Mouse (Mus musculus) olfactory bulb, adult 2 months (tissue): ENCODE measurements around the gene Garnl3. TPM values are rescaled to one million over a fixed set of nuclear protein-coding genes. Genes with fewer than 3 reads are reported as not detected.

ENCODE experiments used
- H3K27ac ChIP-seq: fragments of 200-500 bp; 2 replicates; pipeline ENCODE4 v1.5.1; 2012; ENCODE audit warnings: low read depth, low read length; ENCODE audit not compliant: insufficient read depth
- H3K4me1 ChIP-seq: fragments of 200-500 bp; 2 replicates; pipeline ENCODE4 v1.6.1; 2012; ENCODE audit warnings: low read length; ENCODE audit not compliant: control insufficient read depth, insufficient read depth
- H3K4me3 ChIP-seq: fragments of 200-500 bp; 2 replicates; pipeline ENCODE4 v1.5.1; 2012; ENCODE audit warnings: mild to moderate bottlenecking, low read depth, low read length, moderate library complexity; ENCODE audit not compliant: insufficient read depth
- CTCF ChIP-seq: fragments of 200-500 bp; IDR thresholded peaks from 2 replicates; pipeline ENCODE4 v1.5.1; 2012; ENCODE audit warnings: low read depth, mild to moderate bottlenecking, low read length, moderate library complexity; ENCODE audit not compliant: insufficient read depth
- POLR2A ChIP-seq: fragments of 200-500 bp; IDR thresholded peaks from 2 replicates; pipeline ENCODE4 v1.6.1; 2012; ENCODE audit warnings: mild to moderate bottlenecking, low read depth, low read length, moderate library complexity; ENCODE audit not compliant: insufficient read depth
- WGBS: fragments of 180-500 bp; shearing (Covaris S2); methylation state at CpG from one replicate; pipeline ENCODE4 v1.1.7; 2018; 5-methylcytosine and 5-hydroxymethylcytosine counted together
- polyA plus RNA-seq: library from polyadenylated mRNA; stranded (reverse); fragments of >200 nt; gene quantifications from 2 replicates; pipeline ENCODE4 v1.2.4, GENCODE M21; 2012; ENCODE audit warnings: low replicate concordance; ENCODE audit not compliant: missing spikeins, insufficient read depth, insufficient read length

Gene Garnl3
- polyA plus RNA-seq, 1 experiment: not detected

GRCm38 (mm10) chr2:32999752-33000151, 131.7 kb downstream of the Garnl3 start:
- whole genome bisulfite sequencing: 94% methylated on average over 2 of the region's 2 CpGs
- TF ChIP-seq CTCF (no peak), POLR2A (no peak)
- Histone ChIP-seq H3K4me3 (no peak overlapping the region), H3K4me1 (peaks cover 4% of the 10 kb centered on the region; the same call in 1 of the 2 replicates), H3K27ac (no peak overlapping the region)

DNA sequence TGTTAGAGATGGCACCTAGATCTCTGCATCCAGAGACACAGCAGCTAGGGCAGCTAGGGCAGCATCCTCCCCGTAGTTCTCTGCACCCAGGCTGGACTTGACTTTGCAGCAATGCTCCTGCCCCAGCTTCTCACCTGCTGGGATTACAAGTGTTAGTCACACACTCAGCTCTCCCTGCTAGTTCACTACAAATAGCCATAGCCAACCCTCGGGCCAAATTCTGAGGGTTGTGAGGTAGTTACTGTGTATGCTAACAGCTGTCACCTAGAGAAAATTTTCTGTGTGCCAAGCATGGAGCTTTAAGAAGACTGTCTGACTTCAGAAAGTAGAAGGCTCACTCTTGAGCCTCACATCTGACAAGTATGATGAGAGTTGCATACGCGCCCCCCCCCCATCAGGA, 133.7 kb downstream of the Garnl3 start:
- H3K4me1 ChIP-seq: peaks cover 4% of the 10 kb centered on the region; the same call in 1 of the 2 replicates
- WGBS: 87% methylated on average over 4 of the region's 4 CpGs
- no peak overlapping the region for H3K4me3 ChIP-seq
- no peak for TF ChIP-seq CTCF
- no peak for TF ChIP-seq POLR2A
- H3K27ac ChIP-seq: no peak overlapping the region

- Histone ChIP-seq H3K4me3 (no peak overlapping the region), H3K27ac (no peak overlapping the region), H3K4me1 (no peaks in the 10 kb centered on the region)
- TF ChIP-seq POLR2A (no peak), CTCF (no peak)
- 42% methylated on average over 6 of the region's 6 CpGs for WGBS
Observed at GRCm38 (mm10) chr2:32997081-32997480, 134.4 kb downstream of the Garnl3 start.

DNA sequence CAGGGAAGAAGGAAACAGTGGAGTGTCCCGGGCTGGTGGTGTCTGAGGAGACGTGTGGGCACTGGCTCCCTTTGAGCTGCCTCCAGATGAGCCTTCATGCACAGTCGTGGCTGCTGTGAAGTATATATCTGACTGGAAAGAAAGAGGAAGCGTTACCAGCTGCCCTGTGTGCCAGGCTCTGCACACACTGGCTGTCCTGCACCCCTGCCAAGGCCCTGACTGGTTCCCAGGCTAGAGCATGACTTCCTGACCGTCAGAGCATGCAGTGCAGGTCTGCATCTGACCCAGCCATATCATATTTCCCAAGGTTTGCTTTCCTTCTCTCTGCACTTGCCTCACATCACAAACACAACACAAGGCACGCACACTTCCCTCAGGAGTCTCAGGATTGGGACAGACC, 139.3 kb downstream of the Garnl3 start:
- no peaks in the 10 kb centered on the region for H3K4me1 ChIP-seq
- WGBS: 81% methylated on average over 6 of the region's 6 CpGs
- H3K4me3 ChIP-seq: no peak overlapping the region
- TF ChIP-seq CTCF: no peak
- TF ChIP-seq POLR2A: no peak
- no peak overlapping the region for H3K27ac ChIP-seq

GRCm38 (mm10) chr2:32990167-32990832, 141.2 kb downstream of the Garnl3 start:
- Histone ChIP-seq H3K4me1 (no peaks in the 10 kb centered on the region), H3K4me3 (no peak overlapping the region), H3K27ac (no peak overlapping the region)
- no peak for TF ChIP-seq CTCF
- TF ChIP-seq POLR2A: no peak
- 68% methylated on average over 13 of the region's 13 CpGs for WGBS

GRCm38 (mm10) chr2:32989376-32989775, 142.1 kb downstream of the Garnl3 start:
- no peak overlapping the region for H3K4me3 ChIP-seq
- no peaks in the 10 kb centered on the region for H3K4me1 ChIP-seq
- H3K27ac ChIP-seq: no peak overlapping the region
- no peak for TF ChIP-seq POLR2A
- no peak for TF ChIP-seq CTCF
- 77% methylated on average over 3 of the region's 3 CpGs for WGBS

DNA sequence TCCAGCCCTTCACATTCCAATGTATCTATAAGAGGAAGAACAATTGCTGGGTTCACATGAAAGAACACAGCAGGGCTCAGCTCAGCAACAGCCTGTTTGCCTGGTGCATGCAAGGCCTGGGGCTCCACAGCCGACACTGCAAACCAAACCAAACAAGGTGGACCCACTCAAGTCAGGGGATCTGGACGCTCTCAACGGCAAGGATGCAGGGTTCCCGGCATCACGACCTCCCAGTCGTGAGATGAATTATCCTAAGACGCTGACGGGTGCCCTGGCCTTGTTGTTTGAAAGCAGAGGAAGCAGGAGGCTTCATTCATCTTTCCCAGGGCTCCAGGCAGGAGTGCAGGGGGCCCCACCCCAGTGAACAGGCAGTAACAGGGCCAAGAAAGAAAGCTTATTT, 145.6 kb downstream of the Garnl3 start:
- H3K4me1 ChIP-seq: peaks cover 6% of the 10 kb centered on the region
- H3K27ac ChIP-seq: no peak overlapping the region
- 66% methylated on average over 8 of the region's 8 CpGs for WGBS
- H3K4me3 ChIP-seq: no peak overlapping the region
- TF ChIP-seq POLR2A (no peak), CTCF (no peak)

DNA sequence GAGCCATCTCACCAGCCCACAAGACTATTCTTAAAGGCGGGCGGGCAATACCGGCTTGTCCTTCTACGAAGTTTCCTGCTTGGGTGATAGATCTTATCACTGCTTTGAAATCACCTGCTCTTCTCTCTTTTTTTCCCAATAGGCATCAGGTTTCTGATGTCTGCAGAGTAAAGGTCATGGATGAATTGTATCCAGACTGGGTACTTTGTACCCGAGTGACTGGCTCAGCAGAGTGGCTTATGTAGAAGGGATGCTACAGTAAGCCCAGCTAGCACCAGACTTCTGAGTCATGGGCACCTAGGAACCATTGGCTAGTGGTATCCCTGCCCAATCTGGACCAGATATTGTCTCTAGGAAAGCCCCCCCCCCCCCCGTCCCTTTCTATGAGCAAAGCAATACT, 147.8 kb downstream of the Garnl3 start:
- H3K27ac ChIP-seq: no peak overlapping the region
- WGBS: 57% methylated on average over 6 of the region's 6 CpGs
- TF ChIP-seq POLR2A (no peak), CTCF (no peak)
- H3K4me1 ChIP-seq: peaks cover 12% of the 10 kb centered on the region
- H3K4me3 ChIP-seq: no peak overlapping the region

- no peak overlapping the region for H3K4me3 ChIP-seq
- under 1% methylated on average over 4 of the region's 4 CpGs for WGBS
- H3K4me1 ChIP-seq: peaks cover 12% of the 10 kb centered on the region
- H3K27ac ChIP-seq: no peak overlapping the region
- no peak for TF ChIP-seq POLR2A
- TF ChIP-seq CTCF: no peak
Observed at GRCm38 (mm10) chr2:32982700-32983099, 148.8 kb downstream of the Garnl3 start.
